ENCODE assay signal across 11 mouse cellular contexts in the genomic region with DNA sequence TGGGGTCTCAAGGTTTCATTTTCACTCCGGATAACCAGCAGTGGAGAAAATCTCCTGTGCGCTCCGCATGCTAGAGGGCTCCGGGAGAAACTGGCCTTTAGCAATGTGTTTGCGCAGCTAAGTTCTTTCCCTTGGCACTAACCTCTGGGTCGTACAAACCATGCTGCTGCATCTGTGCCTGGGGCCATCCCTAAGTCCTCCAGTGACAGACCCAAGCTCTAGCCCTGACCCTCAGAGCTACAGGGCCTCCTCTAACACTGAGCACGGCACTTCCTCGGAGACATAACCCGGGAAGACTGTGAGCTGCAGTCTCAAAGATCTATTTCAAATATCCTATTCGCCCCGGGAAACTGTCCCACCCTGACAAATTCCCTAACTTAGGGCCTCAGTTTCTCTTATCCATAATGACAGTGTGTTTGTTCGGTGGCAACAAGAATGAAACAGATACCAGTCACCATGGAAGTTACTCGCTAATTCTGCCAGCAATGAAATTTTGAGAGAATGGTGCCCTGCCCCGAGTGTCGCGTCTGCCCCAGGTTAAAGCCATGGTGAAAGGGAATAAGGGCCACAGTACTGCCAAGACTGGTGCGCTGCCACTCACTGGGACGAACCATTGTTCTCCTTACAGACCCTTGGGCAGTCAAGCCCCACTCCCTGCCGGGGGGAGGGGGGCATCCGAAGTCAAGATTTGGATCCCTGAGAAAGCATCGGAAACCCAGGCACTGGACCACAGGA. TPM values are rescaled to one million over a fixed set of nuclear protein-coding genes. Genes with fewer than 3 reads are reported as not detected.
A peak's percentile ranks its signal among the peaks of the same experiment; 100 is the strongest.
DNase-seq lines count a peak whose midpoint lies in the region; ATAC-seq and TF ChIP-seq lines count a peak whose summit lies in the region.
"Had no signal": no experiment of that assay in that cellular context is flagged by ENCODE, and none has a peak within 500 bp of the region (broad histone marks: within the 10 kb centered on the region; RNA-seq: fewer than 3 reads in every experiment).

No protein-coding gene starts in this region.

- H3K27ac ChIP-seq in forebrain, embryonic 11.5 days (ENCODE audit: low read depth, low read length) = no peak overlapping the region
- H3K27ac ChIP-seq in forebrain, postnatal 0 days (ENCODE audit: low read depth, low read length) = no peak overlapping the region
- no peak overlapping the region for H3K27ac ChIP-seq in lung, embryonic 15.5 days
- H3K27ac ChIP-seq in limb, embryonic 11.5 days (replicated peaks; ENCODE audit: low read depth, low read length) = no peak overlapping the region
- H3K27ac ChIP-seq in stomach, embryonic 15.5 days = peak overlapping the region; percentile 59; the same call in 1 of the 2 replicates
- H3K27ac ChIP-seq: macrophage had no signal

- DNase-seq in forebrain, embryonic 11.5 days (ENCODE audit: low spot score) = no peak
- DNase-seq in forebrain, postnatal 0 days = no peak
- DNase-seq in lung, postnatal 4 days = no peak
- peak; percentile 55 for DNase-seq in limb, embryonic 11.5 days (ENCODE audit: low spot score)
- no peak for DNase-seq in adrenal gland, postnatal 4 days (ENCODE audit: low spot score in 2 of 2)
- DNase-seq: right cerebral cortex, postnatal 14 days had no signal

- no peaks in the 10 kb centered on the region for H3K36me3 ChIP-seq in forebrain, embryonic 11.5 days (ENCODE audit: control insufficient read depth, insufficient read depth, low read length)
- no peaks in the 10 kb centered on the region for H3K36me3 ChIP-seq in forebrain, postnatal 0 days (ENCODE audit: insufficient read depth)
- H3K36me3 ChIP-seq in lung, embryonic 15.5 days = no peaks in the 10 kb centered on the region
- H3K36me3 ChIP-seq in limb, embryonic 11.5 days (ENCODE audit: control insufficient read depth, insufficient read depth, low read length) = no peaks in the 10 kb centered on the region
- no peaks in the 10 kb centered on the region for H3K36me3 ChIP-seq in stomach, embryonic 15.5 days

- peaks cover 65% of the 10 kb centered on the region for H3K27me3 ChIP-seq in forebrain, embryonic 11.5 days (ENCODE audit: control insufficient read depth, insufficient read depth, low read length)
- peaks cover 65% of the 10 kb centered on the region for H3K27me3 ChIP-seq in forebrain, postnatal 0 days (ENCODE audit: insufficient read depth, low read length)
- peaks cover 82% of the 10 kb centered on the region for H3K27me3 ChIP-seq in lung, embryonic 15.5 days
- peaks cover 68% of the 10 kb centered on the region for H3K27me3 ChIP-seq in limb, embryonic 11.5 days (ENCODE audit: control insufficient read depth, insufficient read depth, low read length)
- H3K27me3 ChIP-seq in stomach, embryonic 15.5 days (replicated peaks) = peaks cover 60% of the 10 kb centered on the region

- no peaks in the 10 kb centered on the region for H3K9me3 ChIP-seq in forebrain, embryonic 11.5 days (ENCODE audit: control insufficient read depth, low read length)
- H3K9me3 ChIP-seq in forebrain, postnatal 0 days (ENCODE audit: low read length) = peaks cover 5% of the 10 kb centered on the region; the same call in 1 of the 2 replicates
- H3K9me3 ChIP-seq in lung, embryonic 15.5 days = no peaks in the 10 kb centered on the region
- no peaks in the 10 kb centered on the region for H3K9me3 ChIP-seq in limb, embryonic 11.5 days (ENCODE audit: control insufficient read depth, low read length)
- H3K9me3 ChIP-seq in stomach, embryonic 15.5 days = no peaks in the 10 kb centered on the region

- H3K4me1 ChIP-seq in forebrain, embryonic 11.5 days (replicated peaks; ENCODE audit: control insufficient read depth, insufficient read depth, low read length) = peaks cover 4% of the 10 kb centered on the region; the same call in 1 of the 2 replicates
- H3K4me1 ChIP-seq in forebrain, postnatal 0 days (ENCODE audit: insufficient read depth) = no peaks in the 10 kb centered on the region
- peaks cover 10% of the 10 kb centered on the region for H3K4me1 ChIP-seq in lung, embryonic 15.5 days
- H3K4me1 ChIP-seq in limb, embryonic 11.5 days (ENCODE audit: control insufficient read depth, insufficient read depth, low read length) = peaks cover 3% of the 10 kb centered on the region
- peaks cover 6% of the 10 kb centered on the region for H3K4me1 ChIP-seq in stomach, embryonic 15.5 days

- H3K9ac ChIP-seq in forebrain, embryonic 11.5 days (ENCODE audit: low read length) = peak overlapping the region; percentile 7; the same call in 1 of the 2 replicates
- no peak overlapping the region for H3K9ac ChIP-seq in forebrain, postnatal 0 days
- no peak overlapping the region for H3K9ac ChIP-seq in lung, embryonic 15.5 days
- H3K9ac ChIP-seq in limb, embryonic 11.5 days (ENCODE audit: low read length) = no peak overlapping the region
- no peak overlapping the region for H3K9ac ChIP-seq in stomach, embryonic 15.5 days

- TF ChIP-seq CTCF in forebrain, postnatal 0 days (IDR thresholded peaks at IDR 0.05; ENCODE audit: low read depth) = no peak

- WGBS in forebrain, embryonic 11.5 days = 2% methylated on average over 21 of the region's 21 CpGs
- WGBS in forebrain, postnatal 0 days = 3% methylated on average over 21 of the region's 21 CpGs
- 3% methylated on average over 21 of the region's 21 CpGs for WGBS in lung, embryonic 15.5 days
- WGBS in limb, embryonic 11.5 days = 1% methylated on average over 21 of the region's 21 CpGs
- 18% methylated on average over 21 of the region's 21 CpGs for WGBS in stomach, embryonic 15.5 days

- peak overlapping the region; percentile 13; the same call in 1 of the 2 replicates for H3K4me3 ChIP-seq in forebrain, embryonic 11.5 days (ENCODE audit: low read depth, low read length)
- H3K4me3 ChIP-seq in forebrain, postnatal 0 days (ENCODE audit: low read depth, low read length) = no peak overlapping the region
- H3K4me3 ChIP-seq in lung, embryonic 15.5 days = peak overlapping the region; percentile 24; the same call in 1 of the 2 replicates
- H3K4me3 ChIP-seq in limb, embryonic 11.5 days (ENCODE audit: low read depth, low read length) = peak overlapping the region; percentile 8; the same call in 1 of the 2 replicates
- H3K4me3 ChIP-seq in stomach, embryonic 15.5 days (replicated peaks) = peak overlapping the region; percentile 25

- H3K4me2 ChIP-seq in forebrain, embryonic 11.5 days (ENCODE audit: low read depth, low read length, severe bottlenecking) = peak overlapping the region; percentile 16; the same call in 1 of the 2 replicates
- no peak overlapping the region for H3K4me2 ChIP-seq in forebrain, postnatal 0 days (ENCODE audit: low read depth)
- H3K4me2 ChIP-seq in lung, embryonic 15.5 days = peak overlapping the region; percentile 46
- peak overlapping the region; percentile 41 for H3K4me2 ChIP-seq in limb, embryonic 11.5 days (ENCODE audit: low read depth, severe bottlenecking)
- H3K4me2 ChIP-seq in stomach, embryonic 15.5 days = peak overlapping the region; percentile 42

- ATAC-seq in forebrain, embryonic 11.5 days (replicated peaks; ENCODE audit: low FRiP score) = no peak; the same call in 1 of the 2 replicates
- no peak for ATAC-seq in forebrain, postnatal 0 days
- no peak for ATAC-seq in lung, embryonic 15.5 days (ENCODE audit: borderline replicate concordance, extremely low read depth, low FRiP score, low TSS enrichment)
- ATAC-seq in limb, embryonic 11.5 days (ENCODE audit: insufficient number of reproducible peaks, low FRiP score, low TSS enrichment, low read depth) = no peak
- no peak; the same call in 1 of the 2 replicates for ATAC-seq in stomach, embryonic 15.5 days (ENCODE audit: insufficient read depth, low FRiP score, low read depth)
- ATAC-seq in monocyte, adult 5-6 weeks (replicated peaks; ENCODE audit: insufficient number of reproducible peaks, low FRiP score, low TSS enrichment, poor library complexity, severe bottlenecking) = no peak
- ATAC-seq: Patski had no signal

RNA-seq across cellular contexts. Expression of a gene that starts 7.8 kb away (rescaled TPM):
- 12.5 and 12.6 TPM in 2 replicates for polyA plus RNA-seq in forebrain, embryonic 11.5 days (2014; fragmentation: Nextera tagmentation; extraction: Ambion mirVana)
- total RNA-seq in forebrain, postnatal 0 days (2014; rRNA removed) = 0.92 and 1.1 TPM in 2 replicates
- 0.39 and 0.70 TPM in 2 replicates for polyA plus RNA-seq in forebrain, postnatal 0 days (2015; fragmentation: Nextera tagmentation; extraction: Ambion mirVana)
- polyA plus RNA-seq in lung, embryonic 15.5 days (2015; fragmentation: Nextera tagmentation; extraction: Ambion mirVana) = 0.21 and 0.55 TPM in 2 replicates
- polyA plus RNA-seq in limb, embryonic 11.5 days (2014; fragmentation: Nextera tagmentation; extraction: Ambion mirVana) = 7.8 and 8.4 TPM in 2 replicates
- polyA plus RNA-seq in stomach, embryonic 15.5 days (2015; fragmentation: Nextera tagmentation; extraction: Ambion mirVana) = 6.9 and 13.9 TPM in 2 replicates
- total RNA-seq in adrenal gland, postnatal 4 days (2021) = under 1 TPM; 0.28 to 0.50 TPM
- total RNA-seq in monocyte, adult 5-6 weeks (2017) = not detected in 3 replicates
- polyA plus RNA-seq: macrophage, Patski had no signal
